Mouse (Mus musculus): ENCODE results near the gene Rsad2. TPM values are rescaled to one million over a fixed set of nuclear protein-coding genes. Genes with fewer than 3 reads are reported as not detected.

The Rsad2 gene
- polyA plus RNA-seq, 1 experiment, result 0.94 TPM

- no peak overlapping the region for H3K4me3 ChIP-seq (ENCODE audit: insufficient read depth, low read length)
- H3K4me1 ChIP-seq (ENCODE audit: control insufficient read depth, insufficient read depth, low read length), result peaks cover 12% of the 10 kb centered on the region
- H3K27ac ChIP-seq (ENCODE audit: insufficient read depth, low read length), result peak overlapping the region; percentile 17; the same call in 1 of the 2 replicates
- TF ChIP-seq POLR2A (IDR thresholded peaks at IDR 0.05; ENCODE audit: extremely low read depth, insufficient read depth, low read length), result no peak
- no peak for TF ChIP-seq CTCF (IDR thresholded peaks at IDR 0.05; ENCODE audit: extremely low read depth, insufficient read depth, low read length)
Observed at GRCm38 (mm10) chr12:26404781-26405702, 51.2 kb downstream of the Rsad2 start.

- TF ChIP-seq POLR2A (IDR thresholded peaks at IDR 0.05; ENCODE audit: extremely low read depth, insufficient read depth, low read length) (no peak), CTCF (IDR thresholded peaks at IDR 0.05; ENCODE audit: extremely low read depth, insufficient read depth, low read length) (no peak)
- H3K27ac ChIP-seq (ENCODE audit: insufficient read depth, low read length), result no peak overlapping the region
- no peak overlapping the region for H3K4me3 ChIP-seq (ENCODE audit: insufficient read depth, low read length)
- peaks cover 13% of the 10 kb centered on the region for H3K4me1 ChIP-seq (ENCODE audit: control insufficient read depth, insufficient read depth, low read length)
Observed at GRCm38 (mm10) chr12:26403372-26404125, 52.7 kb downstream of the Rsad2 start.

DNA sequence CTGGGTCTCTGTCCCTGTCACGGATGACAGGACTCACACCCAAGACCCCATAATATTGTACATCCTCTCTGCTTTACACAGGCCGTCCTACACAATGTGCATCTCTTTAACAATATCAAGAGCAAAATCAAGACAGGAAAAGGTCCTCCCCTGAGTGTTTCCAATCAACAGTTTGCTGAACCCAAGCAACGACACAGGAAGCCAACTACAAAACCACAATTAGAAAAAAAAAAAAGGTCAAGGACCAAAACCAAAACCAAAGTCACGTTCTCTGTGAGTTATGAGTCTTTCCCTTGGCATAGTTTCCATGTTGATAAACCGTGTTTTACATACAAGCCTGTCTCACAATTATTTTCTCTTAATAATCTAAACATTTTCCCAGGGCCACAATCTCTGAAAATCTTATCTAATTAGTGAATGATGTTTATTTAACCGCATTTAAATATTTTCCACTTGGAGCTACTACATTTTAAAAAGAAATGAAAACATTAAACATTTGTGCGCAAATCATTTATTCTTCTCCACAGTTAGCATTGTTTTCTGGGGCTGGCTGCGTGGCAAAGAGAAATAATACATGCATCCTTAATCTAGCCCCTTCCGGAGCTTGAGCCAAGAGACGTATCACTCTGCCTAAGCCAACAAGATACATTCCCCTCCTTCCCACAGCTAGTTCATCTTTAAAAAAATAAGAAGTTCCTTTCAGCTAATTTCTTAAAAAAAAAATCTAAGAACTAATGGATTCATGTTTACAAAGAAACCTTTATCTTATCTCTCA lies 54.4 kb downstream of the Rsad2 start:
- Histone ChIP-seq H3K4me1 (ENCODE audit: control insufficient read depth, insufficient read depth, low read length) (peaks cover 14% of the 10 kb centered on the region), H3K4me3 (ENCODE audit: insufficient read depth, low read length) (no peak overlapping the region), H3K27ac (ENCODE audit: insufficient read depth, low read length) (no peak overlapping the region)
- TF ChIP-seq POLR2A (IDR thresholded peaks at IDR 0.05; ENCODE audit: extremely low read depth, insufficient read depth, low read length) (no peak), CTCF (IDR thresholded peaks at IDR 0.05; ENCODE audit: extremely low read depth, insufficient read depth, low read length) (no peak)

DNA sequence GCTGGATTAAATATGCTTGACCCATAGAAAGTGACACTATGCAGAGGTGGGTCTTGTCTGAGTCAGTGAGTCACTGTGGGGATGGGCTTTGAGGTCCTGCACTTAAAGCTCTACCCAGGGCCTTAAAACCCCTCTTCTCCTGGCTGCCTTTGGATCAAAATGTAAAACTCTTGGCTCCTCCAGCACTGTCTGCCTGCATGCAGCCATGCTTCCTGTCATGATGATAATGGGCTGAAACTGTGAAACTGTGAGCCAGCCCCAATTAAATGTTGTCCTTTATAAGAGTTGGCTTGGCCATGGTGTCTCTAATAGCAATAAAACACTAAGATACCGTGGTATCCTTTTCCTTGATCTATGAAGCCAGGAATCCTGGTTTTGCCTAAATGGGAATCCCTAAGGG lies 55.0 kb downstream of the Rsad2 start:
- H3K4me1 ChIP-seq (ENCODE audit: control insufficient read depth, insufficient read depth, low read length), result peaks cover 14% of the 10 kb centered on the region
- TF ChIP-seq POLR2A (IDR thresholded peaks at IDR 0.05; ENCODE audit: extremely low read depth, insufficient read depth, low read length) (no peak), CTCF (IDR thresholded peaks at IDR 0.05; ENCODE audit: extremely low read depth, insufficient read depth, low read length) (no peak)
- H3K27ac ChIP-seq (ENCODE audit: insufficient read depth, low read length), result no peak overlapping the region
- H3K4me3 ChIP-seq (ENCODE audit: insufficient read depth, low read length), result no peak overlapping the region

DNA sequence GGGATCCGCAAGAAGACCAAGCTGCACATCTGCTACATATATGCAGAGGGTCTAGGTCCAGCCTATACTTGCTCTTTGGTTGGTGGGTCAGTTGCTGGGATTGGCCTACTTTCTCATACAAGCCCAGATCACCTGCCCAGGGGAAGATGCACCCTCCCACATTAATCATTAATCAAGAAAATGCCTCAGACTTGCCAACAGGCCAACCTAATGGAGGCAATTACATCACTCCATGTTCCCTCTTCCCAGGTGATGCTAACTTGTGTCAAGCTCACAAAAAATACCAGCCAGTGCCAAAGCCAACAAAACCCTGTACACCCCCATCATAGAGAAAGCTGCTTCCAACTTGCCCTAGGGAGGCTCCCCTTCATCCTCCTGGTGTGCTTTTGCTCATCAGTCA lies 55.5 kb downstream of the Rsad2 start:
- Histone ChIP-seq H3K4me1 (ENCODE audit: control insufficient read depth, insufficient read depth, low read length) (peaks cover 14% of the 10 kb centered on the region), H3K4me3 (ENCODE audit: insufficient read depth, low read length) (no peak overlapping the region), H3K27ac (ENCODE audit: insufficient read depth, low read length) (no peak overlapping the region)
- TF ChIP-seq POLR2A (IDR thresholded peaks at IDR 0.05; ENCODE audit: extremely low read depth, insufficient read depth, low read length), result no peak
- no peak for TF ChIP-seq CTCF (IDR thresholded peaks at IDR 0.05; ENCODE audit: extremely low read depth, insufficient read depth, low read length)

- Histone ChIP-seq H3K4me3 (ENCODE audit: insufficient read depth, low read length) (no peak overlapping the region), H3K4me1 (ENCODE audit: control insufficient read depth, insufficient read depth, low read length) (peaks cover 8% of the 10 kb centered on the region; the same call in 1 of the 2 replicates), H3K27ac (ENCODE audit: insufficient read depth, low read length) (no peak overlapping the region)
- TF ChIP-seq CTCF (IDR thresholded peaks at IDR 0.05; ENCODE audit: extremely low read depth, insufficient read depth, low read length), result no peak
- no peak for TF ChIP-seq POLR2A (IDR thresholded peaks at IDR 0.05; ENCODE audit: extremely low read depth, insufficient read depth, low read length)
Observed at GRCm38 (mm10) chr12:26399391-26399790, 56.9 kb downstream of the Rsad2 start.

GRCm38 (mm10) chr12:26398597-26398996 lies 57.7 kb downstream of the Rsad2 start:
- Histone ChIP-seq H3K4me3 (ENCODE audit: insufficient read depth, low read length) (no peak overlapping the region), H3K4me1 (ENCODE audit: control insufficient read depth, insufficient read depth, low read length) (peaks cover 11% of the 10 kb centered on the region), H3K27ac (ENCODE audit: insufficient read depth, low read length) (no peak overlapping the region)
- TF ChIP-seq POLR2A (IDR thresholded peaks at IDR 0.05; ENCODE audit: extremely low read depth, insufficient read depth, low read length) (no peak), CTCF (IDR thresholded peaks at IDR 0.05; ENCODE audit: extremely low read depth, insufficient read depth, low read length) (no peak)

DNA sequence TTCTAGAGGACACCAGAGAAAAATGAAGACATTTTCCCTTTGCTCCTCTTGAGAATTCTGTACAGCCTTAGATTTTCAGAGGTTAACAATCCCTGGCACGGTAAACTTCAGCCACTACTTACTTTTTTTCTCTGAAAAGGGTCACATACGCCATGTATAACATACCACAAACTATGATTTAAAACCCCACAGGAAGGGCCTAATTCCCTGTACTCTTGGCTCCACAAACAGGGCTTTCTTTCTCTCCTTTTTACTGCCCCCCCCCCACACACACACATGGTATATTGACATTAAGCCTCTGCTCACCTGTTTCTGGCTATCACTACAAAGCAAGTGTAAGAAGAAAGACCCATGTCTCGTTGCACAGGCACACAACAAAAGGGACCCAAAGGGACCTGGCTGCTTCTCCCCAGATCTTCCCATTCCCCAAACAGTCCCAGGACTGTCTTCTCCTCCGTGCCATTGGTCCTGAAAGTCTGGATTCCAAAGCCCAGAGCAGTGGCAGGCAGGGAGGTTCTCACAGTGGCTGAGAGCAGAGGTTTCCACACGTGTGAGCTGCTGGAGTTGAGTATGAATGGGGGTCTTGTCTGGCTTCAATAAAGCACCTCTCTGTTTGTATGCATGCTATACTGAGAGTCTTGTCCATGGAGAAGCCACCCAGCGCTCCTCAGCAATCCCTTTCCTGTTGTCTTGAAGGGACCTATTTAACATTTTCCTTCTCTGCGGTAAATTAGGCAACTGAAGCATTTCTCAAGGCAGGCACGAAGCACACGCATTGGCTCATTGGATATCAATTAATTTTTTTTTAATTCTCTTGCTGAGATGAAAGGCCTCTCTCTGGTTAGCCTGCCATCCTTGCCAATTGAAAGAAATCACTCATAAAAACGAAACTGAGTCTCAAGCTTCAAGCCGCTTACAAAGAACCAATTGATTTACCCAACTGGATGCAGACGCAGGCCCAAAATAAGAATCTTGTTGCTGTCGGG lies 61.5 kb downstream of the Rsad2 start:
- Histone ChIP-seq H3K27ac (ENCODE audit: insufficient read depth, low read length) (no peak overlapping the region), H3K4me3 (ENCODE audit: insufficient read depth, low read length) (no peak overlapping the region), H3K4me1 (ENCODE audit: control insufficient read depth, insufficient read depth, low read length) (peaks cover 19% of the 10 kb centered on the region)
- TF ChIP-seq POLR2A (IDR thresholded peaks at IDR 0.05; ENCODE audit: extremely low read depth, insufficient read depth, low read length) (no peak), CTCF (IDR thresholded peaks at IDR 0.05; ENCODE audit: extremely low read depth, insufficient read depth, low read length) (no peak)
